In genomic region chr14:60732787-60733186, GRCm38 (mm10) we compare ENCODE assay signal across 9 mouse cellular contexts. TPM values are rescaled to one million over a fixed set of nuclear protein-coding genes. Genes with fewer than 3 reads are reported as not detected.
DNase-seq lines count a peak whose midpoint lies in the region; ATAC-seq and TF ChIP-seq lines count a peak whose summit lies in the region.
"Had no signal": no experiment of that assay in that cellular context is flagged by ENCODE, and none has a peak within 500 bp of the region (broad histone marks: within the 10 kb centered on the region; RNA-seq: fewer than 3 reads in every experiment).

No protein-coding gene starts in this region.

- DNase-seq in thymus, adult 2 months, result peak; percentile 40
- DNase-seq in thymus, postnatal 0 days (ENCODE audit: low spot score), result no peak
- peak; percentile 56 for DNase-seq in embryo, embryonic 10 days (ENCODE audit: low spot score)
- DNase-seq in heart, adult 18-20 months, result peak; percentile 67 to 68
- DNase-seq in right cerebral cortex, postnatal 10 days (ENCODE audit: low spot score in 2 of 2), result peak; percentile 53 to 58
- DNase-seq in retina, embryonic 14.5 days (ENCODE audit: low spot score), result no peak

- no peaks in the 10 kb centered on the region for H3K27me3 ChIP-seq in thymus, adult 2 months (ENCODE audit: control insufficient read depth, insufficient read depth, low read length)
- no peaks in the 10 kb centered on the region for H3K27me3 ChIP-seq in intestine, embryonic 15.5 days (replicated peaks)
- no peaks in the 10 kb centered on the region for H3K27me3 ChIP-seq in lung, embryonic 16.5 days (ENCODE audit: control insufficient read depth, insufficient read depth, low read depth, low read length)

- H3K9ac ChIP-seq in intestine, embryonic 15.5 days, result no peak overlapping the region
- peak overlapping the region; percentile 50 for H3K9ac ChIP-seq in lung, embryonic 16.5 days (ENCODE audit: low read length)

- WGBS in thymus, adult 2 months, result 4% methylated on average over 16 of the region's 16 CpGs
- 15% methylated on average over 16 of the region's 16 CpGs for WGBS in intestine, embryonic 15.5 days
- 6% methylated on average over 16 of the region's 16 CpGs for WGBS in lung, embryonic 16.5 days

- no peaks in the 10 kb centered on the region for H3K36me3 ChIP-seq in thymus, adult 2 months (ENCODE audit: control insufficient read depth, insufficient read depth, low read length)
- no peaks in the 10 kb centered on the region for H3K36me3 ChIP-seq in intestine, embryonic 15.5 days
- no peaks in the 10 kb centered on the region; the same call in 1 of the 2 replicates for H3K36me3 ChIP-seq in lung, embryonic 16.5 days (ENCODE audit: control insufficient read depth, insufficient read depth, low read length)

- H3K4me3 ChIP-seq in thymus, adult 2 months (ENCODE audit: control insufficient read depth, insufficient read depth, low read length), result peak overlapping the region; percentile 20
- H3K4me3 ChIP-seq in intestine, embryonic 15.5 days (replicated peaks), result peak overlapping the region; percentile 19
- peak overlapping the region; percentile 29 for H3K4me3 ChIP-seq in lung, embryonic 16.5 days (ENCODE audit: low read length)
- H3K4me3 ChIP-seq: erythroblast, embryonic 14.5 days had no signal

- no peak for TF ChIP-seq CTCF in thymus, adult 2 months (IDR thresholded peaks at IDR 0.05; ENCODE audit: borderline replicate concordance, control insufficient read depth, extremely low read depth, insufficient read depth, low read length, poor library complexity)

- peak overlapping the region; percentile 81 for H3K27ac ChIP-seq in thymus, adult 2 months (ENCODE audit: control insufficient read depth, insufficient read depth, low read length)
- peak overlapping the region; percentile 66 for H3K27ac ChIP-seq in intestine, embryonic 15.5 days
- H3K27ac ChIP-seq in lung, embryonic 16.5 days (ENCODE audit: low read length), result peak overlapping the region; percentile 62; the same call in 1 of the 2 replicates

- H3K4me1 ChIP-seq in thymus, adult 2 months (replicated peaks; ENCODE audit: control insufficient read depth, insufficient read depth, low read length), result peaks cover 62% of the 10 kb centered on the region
- peaks cover 32% of the 10 kb centered on the region for H3K4me1 ChIP-seq in intestine, embryonic 15.5 days (replicated peaks)
- peaks cover 35% of the 10 kb centered on the region for H3K4me1 ChIP-seq in lung, embryonic 16.5 days (replicated peaks; ENCODE audit: control insufficient read depth, insufficient read depth, low read length)

- H3K4me2 ChIP-seq in intestine, embryonic 15.5 days (replicated peaks), result peak overlapping the region; percentile 56
- H3K4me2 ChIP-seq in lung, embryonic 16.5 days (ENCODE audit: low read depth, low read length), result peak overlapping the region; percentile 46

- H3K9me3 ChIP-seq in intestine, embryonic 15.5 days, result no peaks in the 10 kb centered on the region
- no peaks in the 10 kb centered on the region for H3K9me3 ChIP-seq in lung, embryonic 16.5 days (ENCODE audit: control insufficient read depth, low read length)

- TF ChIP-seq POLR2A in thymus, adult 2 months (IDR thresholded peaks at IDR 0.05; ENCODE audit: control insufficient read depth, extremely low read depth, insufficient read depth, low read length, poor library complexity), result no peak

- ATAC-seq in intestine, embryonic 15.5 days, result no peak
- peak; percentile 31; the same call in 1 of the 2 replicates for ATAC-seq in lung, embryonic 16.5 days (ENCODE audit: low read depth)

RNA-seq across cellular contexts. Expression of gene C1qtnf9, which starts 35.1 kb away (rescaled TPM):
- 2.7 and 4.1 TPM in 2 replicates for polyA plus RNA-seq in thymus, adult 2 months (2012; rRNA removed)
- polyA plus RNA-seq in thymus, postnatal 0 days (2015; fragmentation: Nextera tagmentation; extraction: Ambion mirVana), result 3.0 and 4.0 TPM in 2 replicates
- total RNA-seq in heart, adult 18-20 months (2021), result 10 to 100 TPM; 42.7 to 47.8 TPM
- polyA plus RNA-seq in intestine, embryonic 15.5 days (2015; fragmentation: Nextera tagmentation; extraction: Ambion mirVana), result 1.3 and 2.0 TPM in 2 replicates
- 1.1 and 1.4 TPM in 2 replicates for polyA plus RNA-seq in lung, embryonic 16.5 days (2015; fragmentation: Nextera tagmentation; extraction: Ambion mirVana)

RNA-seq across cellular contexts. Expression of gene Mipep, which starts 51.6 kb away (rescaled TPM):
- polyA plus RNA-seq in thymus, adult 2 months (2012; rRNA removed), result 10.3 and 13.7 TPM in 2 replicates
- 13.9 and 15.5 TPM in 2 replicates for polyA plus RNA-seq in thymus, postnatal 0 days (2015; fragmentation: Nextera tagmentation; extraction: Ambion mirVana)
- total RNA-seq in heart, adult 18-20 months (2021), result 10 to 100 TPM; 70.0 to 75.1 TPM
- polyA plus RNA-seq in intestine, embryonic 15.5 days (2015; fragmentation: Nextera tagmentation; extraction: Ambion mirVana), result 20.5 and 22.1 TPM in 2 replicates
- 20.8 and 21.5 TPM in 2 replicates for polyA plus RNA-seq in lung, embryonic 16.5 days (2015; fragmentation: Nextera tagmentation; extraction: Ambion mirVana)

Comparison
In these comparisons a context has a peak if more than half of its experiments do, and no peak if none do; other contexts are left out.
1. DNase-seq: peak in thymus, adult 2 months (single experiment), embryo, embryonic 10 days (single experiment), heart, adult 18-20 months (2 of 2) and right cerebral cortex, postnatal 10 days (2 of 2); none in thymus, postnatal 0 days (single experiment) and retina, embryonic 14.5 days (single experiment).
2. Peak in every context shown above with its lines, with median percentiles within 50 percentile points of each other: H3K27ac ChIP-seq and H3K4me3 ChIP-seq.